ENCODE assay signal across 9 mouse cellular contexts in the genomic region with DNA sequence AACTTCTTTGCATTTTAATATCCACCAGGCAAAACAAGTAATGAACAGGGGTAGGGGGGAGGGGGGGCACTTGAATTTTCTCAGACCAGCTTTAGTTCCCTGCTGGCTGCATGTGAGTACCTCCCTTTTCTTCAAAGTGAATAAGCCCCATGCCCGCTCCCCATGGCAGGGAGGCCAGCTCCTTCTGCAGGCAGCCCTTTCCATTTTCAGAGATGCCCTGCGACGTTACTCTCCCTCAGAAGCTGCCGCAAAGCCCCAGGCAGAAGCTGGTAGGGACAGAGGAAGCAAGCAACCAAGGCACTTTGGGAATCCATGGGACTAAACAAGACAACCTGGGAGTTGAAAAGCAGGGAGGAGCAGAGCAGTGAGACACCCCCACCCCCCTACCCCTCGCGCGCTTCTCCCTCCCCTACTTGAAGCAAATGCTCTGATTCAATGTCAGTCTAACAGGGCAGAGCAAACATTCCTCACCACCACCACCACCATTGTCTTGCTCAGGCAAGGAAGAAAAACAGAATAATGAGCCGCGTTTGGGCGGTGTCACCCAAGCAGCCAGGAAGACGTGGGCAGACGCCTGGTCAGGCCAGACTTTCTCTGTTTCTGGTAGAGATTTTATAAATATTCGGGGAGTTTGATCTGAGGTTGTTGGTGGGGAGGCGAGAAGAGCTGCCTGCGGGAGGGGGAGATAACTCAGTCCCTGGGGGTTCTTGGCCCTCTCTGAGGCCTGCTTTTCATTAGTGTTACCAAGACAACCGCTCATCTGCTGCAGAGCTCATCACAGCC.
A peak's percentile ranks its signal among the peaks of the same experiment; 100 is the strongest.
DNase-seq lines count a peak whose midpoint lies in the region; ATAC-seq and TF ChIP-seq lines count a peak whose summit lies in the region.
"Had no signal": no experiment of that assay in that cellular context is flagged by ENCODE, and none has a peak within 500 bp of the region (broad histone marks: within the 10 kb centered on the region; RNA-seq: fewer than 3 reads in every experiment).

No protein-coding gene starts in this region.

- peaks cover 57% of the 10 kb centered on the region for H3K4me1 ChIP-seq in kidney, embryonic 14.5 days (ENCODE audit: control insufficient read depth, insufficient read depth, low read length)
- peaks cover 8% of the 10 kb centered on the region for H3K4me1 ChIP-seq in cortical plate, adult 2 months (ENCODE audit: control insufficient read depth, insufficient read depth, low read length)
- H3K4me1 ChIP-seq in heart, embryonic 13.5 days: peaks cover 63% of the 10 kb centered on the region
- H3K4me1 ChIP-seq in neural tube, embryonic 11.5 days (ENCODE audit: control insufficient read depth, insufficient read depth, low read length): peaks cover 42% of the 10 kb centered on the region

- H3K36me3 ChIP-seq in kidney, embryonic 14.5 days (ENCODE audit: control insufficient read depth, insufficient read depth, low read length): no peaks in the 10 kb centered on the region
- no peaks in the 10 kb centered on the region for H3K36me3 ChIP-seq in heart, embryonic 13.5 days
- no peaks in the 10 kb centered on the region for H3K36me3 ChIP-seq in neural tube, embryonic 11.5 days (ENCODE audit: control insufficient read depth, insufficient read depth, low read length)
- H3K36me3 ChIP-seq: G1E had no signal

- no peaks in the 10 kb centered on the region for H3K27me3 ChIP-seq in kidney, embryonic 14.5 days (ENCODE audit: control insufficient read depth, insufficient read depth, low read length)
- no peaks in the 10 kb centered on the region for H3K27me3 ChIP-seq in heart, embryonic 13.5 days (replicated peaks)
- H3K27me3 ChIP-seq in neural tube, embryonic 11.5 days (ENCODE audit: control insufficient read depth, insufficient read depth, low read length): no peaks in the 10 kb centered on the region

- no peak for TF ChIP-seq CTCF in cortical plate, adult 2 months (IDR thresholded peaks at IDR 0.05; ENCODE audit: extremely low read depth, insufficient read depth, low read length)

- peak overlapping the region; percentile 32 for H3K9ac ChIP-seq in kidney, embryonic 14.5 days (ENCODE audit: low read depth, low read length)
- H3K9ac ChIP-seq in heart, embryonic 13.5 days: peak overlapping the region; percentile 61
- peak overlapping the region; percentile 38 for H3K9ac ChIP-seq in neural tube, embryonic 11.5 days (ENCODE audit: low read length)

- DNase-seq in kidney, adult 11 months: no peak
- peak; percentile 35 to 58 for DNase-seq in layer of hippocampus, postnatal 25 days (ENCODE audit: extremely low spot score in 1 of 2, low spot score in 1 of 2)
- peak; percentile 75 for DNase-seq in neural tube, embryonic 11.5 days (ENCODE audit: low spot score)
- no peak for DNase-seq in thymus, postnatal 0 days (ENCODE audit: low spot score)
- no peak for DNase-seq in adipocyte (ENCODE audit: low spot score)

- H3K4me3 ChIP-seq in kidney, embryonic 14.5 days (ENCODE audit: low read length): no peak overlapping the region
- H3K4me3 ChIP-seq in cortical plate, adult 2 months (ENCODE audit: insufficient read depth, low read length): no peak overlapping the region
- H3K4me3 ChIP-seq in heart, embryonic 13.5 days: no peak overlapping the region
- H3K4me3 ChIP-seq in neural tube, embryonic 11.5 days (ENCODE audit: low read depth, low read length): no peak overlapping the region

- ATAC-seq in kidney, embryonic 14.5 days (ENCODE audit: low FRiP score, low TSS enrichment): no peak
- ATAC-seq in heart, embryonic 13.5 days (ENCODE audit: extremely low read depth, insufficient number of reproducible peaks, low FRiP score, low TSS enrichment): no peak
- ATAC-seq in neural tube, embryonic 11.5 days (ENCODE audit: insufficient read depth, low FRiP score, low TSS enrichment): peak; percentile 69

- no peaks in the 10 kb centered on the region; the same call in 1 of the 2 replicates for H3K9me3 ChIP-seq in kidney, embryonic 14.5 days (ENCODE audit: control insufficient read depth, low read length)
- 0 out of 2 replicates have a peak, but pooled peaks cover 3% of the 10 kb centered on the region for H3K9me3 ChIP-seq in heart, embryonic 13.5 days
- no peaks in the 10 kb centered on the region for H3K9me3 ChIP-seq in neural tube, embryonic 11.5 days (ENCODE audit: control insufficient read depth, low read length)
- H3K9me3 ChIP-seq: G1E had no signal

- H3K4me2 ChIP-seq in kidney, embryonic 14.5 days (replicated peaks; ENCODE audit: low read depth, low read length): peak overlapping the region; percentile 8; the same call in 1 of the 2 replicates
- peak overlapping the region; percentile 41 for H3K4me2 ChIP-seq in heart, embryonic 13.5 days
- H3K4me2 ChIP-seq in neural tube, embryonic 11.5 days (ENCODE audit: low read depth): peak overlapping the region; percentile 19

- WGBS in kidney, embryonic 14.5 days: 17% methylated on average over 16 of the region's 16 CpGs
- 21% methylated on average over 16 of the region's 16 CpGs for WGBS in heart, embryonic 13.5 days
- 3% methylated on average over 16 of the region's 16 CpGs for WGBS in neural tube, embryonic 11.5 days

- TF ChIP-seq POLR2A in cortical plate, adult 2 months (IDR thresholded peaks at IDR 0.05; ENCODE audit: extremely low read depth, insufficient read depth, low read length): 0 out of 2 replicates have a peak, but pooled peaks have one; percentile 16

- peak overlapping the region; percentile 87 for H3K27ac ChIP-seq in kidney, embryonic 14.5 days (ENCODE audit: low read depth, low read length)
- H3K27ac ChIP-seq in cortical plate, adult 2 months (ENCODE audit: insufficient read depth, low read length): peak overlapping the region; percentile 44; the same call in 1 of the 2 replicates
- peak overlapping the region; percentile 89 for H3K27ac ChIP-seq in heart, embryonic 13.5 days (replicated peaks)
- peak overlapping the region; percentile 89 for H3K27ac ChIP-seq in neural tube, embryonic 11.5 days (ENCODE audit: low read depth, low read length)

Comparison
In these comparisons a context has a peak if more than half of its experiments do, and no peak if none do; other contexts are left out.
1. DNase-seq: peak in layer of hippocampus, postnatal 25 days (2 of 2) and neural tube, embryonic 11.5 days (single experiment); none in kidney, adult 11 months (single experiment), thymus, postnatal 0 days (single experiment) and adipocyte (single experiment).
2. Peak in every context shown above with its lines, with median percentiles within 50 percentile points of each other: H3K27ac ChIP-seq, H3K4me2 ChIP-seq and H3K9ac ChIP-seq.